ENCODE assay signal across 20 mouse cellular contexts in genomic region chr12:119303618-119304017, GRCm38 (mm10). TPM values are rescaled to one million over a fixed set of nuclear protein-coding genes. Genes with fewer than 3 reads are reported as not detected.
A peak's percentile ranks its signal among the peaks of the same experiment; 100 is the strongest.
DNase-seq lines count a peak whose midpoint lies in the region; ATAC-seq and TF ChIP-seq lines count a peak whose summit lies in the region.
"Had no signal": no experiment of that assay in that cellular context is flagged by ENCODE, and none has a peak within 500 bp of the region (broad histone marks: within the 10 kb centered on the region; RNA-seq: fewer than 3 reads in every experiment).

No protein-coding gene starts in this region.

- no peaks in the 10 kb centered on the region for H3K9me3 ChIP-seq in liver, embryonic 14.5 days (ENCODE audit: control insufficient read depth, low read length)
- no peaks in the 10 kb centered on the region for H3K9me3 ChIP-seq in liver, embryonic 12.5 days (replicated peaks)
- no peaks in the 10 kb centered on the region; the same call in 1 of the 2 replicates for H3K9me3 ChIP-seq in stomach, embryonic 16.5 days (replicated peaks; ENCODE audit: control insufficient read depth, low read length)
- H3K9me3 ChIP-seq: embryonic facial prominence, embryonic 10.5 days; embryonic facial prominence, embryonic 12.5 days; forebrain, embryonic 13.5 days; forebrain, embryonic 15.5 days had no signal

- no peak overlapping the region for H3K4me3 ChIP-seq in liver, embryonic 14.5 days (ENCODE audit: insufficient read depth in 1 of 2, low read depth in 2 of 2, low read length in 2 of 2)
- H3K4me3 ChIP-seq in liver, embryonic 12.5 days: no peak overlapping the region
- H3K4me3 ChIP-seq in stomach, embryonic 16.5 days (replicated peaks; ENCODE audit: low read length): no peak overlapping the region
- H3K4me3 ChIP-seq: embryonic facial prominence, embryonic 10.5 days; embryonic facial prominence, embryonic 12.5 days; forebrain, embryonic 13.5 days; forebrain, embryonic 15.5 days had no signal

- no peak; the same call in 1 of the 2 replicates for TF ChIP-seq EP300 in liver, embryonic 14.5 days (IDR thresholded peaks at IDR 0.05; ENCODE audit: low read depth)

- no peak overlapping the region for H3K27ac ChIP-seq in liver, embryonic 14.5 days
- H3K27ac ChIP-seq in liver, embryonic 12.5 days: no peak overlapping the region
- no peak overlapping the region for H3K27ac ChIP-seq in stomach, embryonic 16.5 days (ENCODE audit: low read length)
- H3K27ac ChIP-seq: embryonic facial prominence, embryonic 10.5 days; embryonic facial prominence, embryonic 12.5 days; forebrain, embryonic 13.5 days; forebrain, embryonic 15.5 days had no signal

- peak; percentile 37; the same call in 1 of the 2 replicates for ATAC-seq in liver, embryonic 14.5 days (ENCODE audit: insufficient read depth)
- ATAC-seq in liver, embryonic 12.5 days: no peak
- 0 out of 2 replicates have a peak, but pooled peaks have one; percentile 14 for ATAC-seq in megakaryocyte-erythroid progenitor cell, adult 5-6 weeks (replicated peaks; ENCODE audit: low FRiP score, low TSS enrichment, poor library complexity, severe bottlenecking)
- peak; percentile 66; the same call in 1 of the 2 replicates for ATAC-seq in stomach, embryonic 16.5 days (ENCODE audit: insufficient read depth, low FRiP score)
- ATAC-seq: forebrain, embryonic 13.5 days; forebrain, embryonic 15.5 days had no signal

- no peaks in the 10 kb centered on the region for H3K4me1 ChIP-seq in liver, embryonic 14.5 days (replicated peaks; ENCODE audit: control insufficient read depth in 2 of 2, insufficient read depth in 2 of 2, low read length in 1 of 2)
- no peaks in the 10 kb centered on the region for H3K4me1 ChIP-seq in liver, embryonic 12.5 days
- H3K4me1 ChIP-seq in stomach, embryonic 16.5 days (ENCODE audit: control insufficient read depth, insufficient read depth, low read length): no peaks in the 10 kb centered on the region
- H3K4me1 ChIP-seq: embryonic facial prominence, embryonic 10.5 days; embryonic facial prominence, embryonic 12.5 days; forebrain, embryonic 13.5 days; forebrain, embryonic 15.5 days had no signal

- no peaks in the 10 kb centered on the region for H3K27me3 ChIP-seq in liver, embryonic 14.5 days (ENCODE audit: control insufficient read depth, insufficient read depth, low read length)
- no peaks in the 10 kb centered on the region for H3K27me3 ChIP-seq in liver, embryonic 12.5 days (replicated peaks)
- no peaks in the 10 kb centered on the region for H3K27me3 ChIP-seq in stomach, embryonic 16.5 days (ENCODE audit: control insufficient read depth, insufficient read depth, low read length)
- H3K27me3 ChIP-seq: embryonic facial prominence, embryonic 12.5 days; forebrain, embryonic 13.5 days; forebrain, embryonic 15.5 days had no signal

- no peak overlapping the region for H3K4me2 ChIP-seq in liver, embryonic 14.5 days (ENCODE audit: low read depth)
- no peak overlapping the region for H3K4me2 ChIP-seq in liver, embryonic 12.5 days
- H3K4me2 ChIP-seq in stomach, embryonic 16.5 days (ENCODE audit: low read depth, low read length): no peak overlapping the region
- H3K4me2 ChIP-seq: embryonic facial prominence, embryonic 12.5 days; forebrain, embryonic 13.5 days; forebrain, embryonic 15.5 days had no signal

- no peaks in the 10 kb centered on the region for H3K36me3 ChIP-seq in liver, embryonic 14.5 days (replicated peaks; ENCODE audit: control insufficient read depth, insufficient read depth, low read depth)
- H3K36me3 ChIP-seq in liver, embryonic 12.5 days: no peaks in the 10 kb centered on the region
- H3K36me3 ChIP-seq in stomach, embryonic 16.5 days (ENCODE audit: control insufficient read depth, insufficient read depth, low read length): no peaks in the 10 kb centered on the region
- H3K36me3 ChIP-seq: embryonic facial prominence, embryonic 10.5 days; embryonic facial prominence, embryonic 12.5 days; forebrain, embryonic 15.5 days had no signal

- H3K9ac ChIP-seq in liver, embryonic 14.5 days (replicated peaks): no peak overlapping the region
- H3K9ac ChIP-seq in liver, embryonic 12.5 days: no peak overlapping the region
- no peak overlapping the region for H3K9ac ChIP-seq in stomach, embryonic 16.5 days (ENCODE audit: low read length)
- H3K9ac ChIP-seq: embryonic facial prominence, embryonic 12.5 days; forebrain, embryonic 13.5 days; forebrain, embryonic 15.5 days had no signal

- TF ChIP-seq CTCF in liver, embryonic 14.5 days (IDR thresholded peaks at IDR 0.05; ENCODE audit: low read depth): no peak

- DNase-seq in liver, embryonic 14.5 days (ENCODE audit: low read depth in 3 of 3, low spot score in 3 of 3): no peak
- DNase-seq in c-Kit-positive CD71-positive TER-119-negative erythroid progenitor cells, embryonic 14.5 days (ENCODE audit: low read depth): peak; percentile 7
- no peak for DNase-seq in urinary bladder, postnatal 36 days (ENCODE audit: low spot score in 2 of 2)
- no peak for DNase-seq in frontal cortex, postnatal 25 days (ENCODE audit: low spot score in 2 of 2)
- DNase-seq: adrenal gland, adult 2 months; adrenal gland, postnatal 10 days; adrenal gland, postnatal 25 days; cerebellum, adult 11-12 months; cerebellum, adult 2 months; cerebellum, adult 9-10 months; cerebellum, postnatal 10 days; cerebellum, postnatal 25 days had no signal

RNA-seq across cellular contexts. Expression of gene Macc1, which starts 10.5 kb away (rescaled TPM):
- 0.01 TPM in 2 replicates for polyA plus RNA-seq in liver, embryonic 14.5 days (2012; rRNA removed)
- polyA plus RNA-seq in liver, embryonic 14.5 days (2014; fragmentation: Nextera tagmentation; extraction: Ambion mirVana): not detected in 2 replicates
- 0.04 TPM in 1 of 2 replicates, not detected in the other for polyA plus RNA-seq in liver, embryonic 12.5 days (2016; fragmentation: Nextera tagmentation; extraction: Ambion mirVana)
- total RNA-seq in megakaryocyte-erythroid progenitor cell, adult 5-6 weeks (2014; fragmentation: Nextera tagmentation): not detected in 2 replicates
- total RNA-seq in megakaryocyte-erythroid progenitor cell, adult 5-6 weeks (2017): not detected in 2 replicates
- polyA plus RNA-seq in stomach, embryonic 16.5 days (2015; fragmentation: Nextera tagmentation; extraction: Ambion mirVana): 7.2 and 7.7 TPM in 2 replicates
- total RNA-seq: adrenal gland, adult 2 months; adrenal gland, postnatal 10 days; adrenal gland, postnatal 25 days; MEL had no signal
- polyA plus RNA-seq: adrenal gland, adult 2 months; cerebellum, adult 2 months; forebrain, embryonic 13.5 days; forebrain, embryonic 15.5 days had no signal
